Comparison of ENCODE assay signal across 16 mouse cellular contexts in genomic region chr3:130833082-130833481, GRCm38 (mm10).
DNase-seq lines count a peak whose midpoint lies in the region; ATAC-seq and TF ChIP-seq lines count a peak whose summit lies in the region.
"Had no signal": no experiment of that assay in that cellular context is flagged by ENCODE, and none has a peak within 500 bp of the region (broad histone marks: within the 10 kb centered on the region; RNA-seq: fewer than 3 reads in every experiment).

No protein-coding gene starts in this region.

- no peak for ATAC-seq in lung, embryonic 15.5 days (ENCODE audit: borderline replicate concordance, extremely low read depth, low FRiP score, low TSS enrichment)
- ATAC-seq in kidney, postnatal 0 days (replicated peaks; ENCODE audit: low FRiP score, low read depth) = no peak; the same call in 1 of the 2 replicates
- peak; percentile 57; the same call in 1 of the 2 replicates for ATAC-seq in stomach, postnatal 0 days (ENCODE audit: low FRiP score, low TSS enrichment)
- ATAC-seq: hindbrain, embryonic 16.5 days; midbrain, embryonic 16.5 days had no signal

- H3K36me3 ChIP-seq in heart, embryonic 10.5 days = no peaks in the 10 kb centered on the region
- H3K36me3 ChIP-seq in lung, embryonic 15.5 days = no peaks in the 10 kb centered on the region
- no peaks in the 10 kb centered on the region for H3K36me3 ChIP-seq in kidney, postnatal 0 days (ENCODE audit: insufficient read depth, low read length)
- H3K36me3 ChIP-seq in stomach, postnatal 0 days (ENCODE audit: control insufficient read depth, insufficient read depth, low read length) = no peaks in the 10 kb centered on the region

- no peak for TF ChIP-seq EP300 in stomach, postnatal 0 days (optimal IDR thresholded peaks at IDR 0.05)

- peaks cover 13% of the 10 kb centered on the region for H3K4me1 ChIP-seq in heart, embryonic 10.5 days
- H3K4me1 ChIP-seq in lung, embryonic 15.5 days = 0 out of 2 replicates have a peak, but pooled peaks cover 8% of the 10 kb centered on the region
- H3K4me1 ChIP-seq in kidney, postnatal 0 days (replicated peaks; ENCODE audit: insufficient read depth, low read length) = peaks cover 7% of the 10 kb centered on the region; the same call in 1 of the 2 replicates
- H3K4me1 ChIP-seq in stomach, postnatal 0 days (replicated peaks; ENCODE audit: control insufficient read depth, insufficient read depth) = no peaks in the 10 kb centered on the region

- 52% methylated on average over 9 of the region's 9 CpGs for whole genome bisulfite sequencing in heart, embryonic 10.5 days
- WGBS in lung, embryonic 15.5 days = 39% methylated on average over 9 of the region's 9 CpGs
- WGBS in kidney, postnatal 0 days = 27% methylated on average over 9 of the region's 9 CpGs
- 50% methylated on average over 9 of the region's 9 CpGs for WGBS in stomach, postnatal 0 days

- no peak overlapping the region for H3K9ac ChIP-seq in lung, embryonic 15.5 days
- no peak overlapping the region for H3K9ac ChIP-seq in kidney, postnatal 0 days (ENCODE audit: low read depth, low read length)
- no peak overlapping the region for H3K9ac ChIP-seq in stomach, postnatal 0 days (ENCODE audit: low read length)

- H3K27ac ChIP-seq in heart, embryonic 10.5 days = 0 out of 2 replicates have a peak overlapping the region, but pooled peaks have one; percentile 47
- no peak overlapping the region; the same call in 1 of the 2 replicates for H3K27ac ChIP-seq in lung, embryonic 15.5 days
- H3K27ac ChIP-seq in kidney, postnatal 0 days = no peak overlapping the region
- H3K27ac ChIP-seq in stomach, postnatal 0 days (replicated peaks) = no peak overlapping the region

- no peaks in the 10 kb centered on the region for H3K9me3 ChIP-seq in heart, embryonic 10.5 days
- H3K9me3 ChIP-seq in lung, embryonic 15.5 days = no peaks in the 10 kb centered on the region
- H3K9me3 ChIP-seq in kidney, postnatal 0 days (replicated peaks; ENCODE audit: low read length) = no peaks in the 10 kb centered on the region
- H3K9me3 ChIP-seq in stomach, postnatal 0 days (ENCODE audit: control insufficient read depth, low read length) = no peaks in the 10 kb centered on the region

- 0 out of 2 replicates have a peak overlapping the region, but pooled peaks have one; percentile 16 for H3K4me2 ChIP-seq in lung, embryonic 15.5 days
- H3K4me2 ChIP-seq in kidney, postnatal 0 days (ENCODE audit: low read length) = peak overlapping the region; percentile 11; the same call in 1 of the 2 replicates
- H3K4me2 ChIP-seq in stomach, postnatal 0 days (replicated peaks; ENCODE audit: low read depth) = no peak overlapping the region

- intact Hi-C loops in heart, postnatal 14 days (cut with DNase I) = no loop called here

- H3K4me3 ChIP-seq in heart, embryonic 10.5 days = no peak overlapping the region
- no peak overlapping the region for H3K4me3 ChIP-seq in lung, embryonic 15.5 days
- H3K4me3 ChIP-seq in kidney, postnatal 0 days (replicated peaks; ENCODE audit: low read depth, low read length) = no peak overlapping the region
- H3K4me3 ChIP-seq in stomach, postnatal 0 days (ENCODE audit: low read depth, low read length) = no peak overlapping the region

- TF ChIP-seq CTCF in kidney, postnatal 0 days (IDR thresholded peaks at IDR 0.05; ENCODE audit: low read depth) = no peak
- no peak for TF ChIP-seq CTCF in stomach, postnatal 0 days (IDR thresholded peaks at IDR 0.05; ENCODE audit: low read depth)

- H3K27me3 ChIP-seq in heart, embryonic 10.5 days (ENCODE audit: insufficient read depth, poor library complexity, severe bottlenecking) = no peaks in the 10 kb centered on the region
- no peaks in the 10 kb centered on the region for H3K27me3 ChIP-seq in lung, embryonic 15.5 days
- no peaks in the 10 kb centered on the region for H3K27me3 ChIP-seq in kidney, postnatal 0 days (ENCODE audit: insufficient read depth, low read length)
- no peaks in the 10 kb centered on the region for H3K27me3 ChIP-seq in stomach, postnatal 0 days (ENCODE audit: control insufficient read depth, insufficient read depth, low read length)
- H3K27me3 ChIP-seq: CH12.LX had no signal

- no peak for DNase-seq in heart, embryonic 10.5 days (ENCODE audit: low spot score)
- no peak for DNase-seq in heart, postnatal 14 days
- DNase-seq in lung, postnatal 25 days (ENCODE audit: low spot score) = no peak
- DNase-seq in kidney, postnatal 0 days (ENCODE audit: low spot score) = peak; percentile 15
- peak; percentile 51 for DNase-seq in stomach, postnatal 0 days (ENCODE audit: low spot score)
- no peak for DNase-seq in urinary bladder, postnatal 25 days (ENCODE audit: low spot score)
- DNase-seq in gastrocnemius, adult 18-20 months (ENCODE audit: low spot score) = no peak
- DNase-seq: adrenal gland, postnatal 36 days; cerebellum, postnatal 10 days; gastrocnemius, postnatal 25 days; right cerebral cortex, postnatal 14 days; thymus, adult 18-20 months had no signal

Comparison
In these comparisons a context has a peak if more than half of its experiments do, and no peak if none do; other contexts are left out.
1. DNase-seq: peak in kidney, postnatal 0 days (single experiment) and stomach, postnatal 0 days (single experiment); none in heart, embryonic 10.5 days (single experiment), heart, postnatal 14 days (0 of 2), lung, postnatal 25 days (single experiment), urinary bladder, postnatal 25 days (single experiment) and gastrocnemius, adult 18-20 months (single experiment).